Mouse (Mus musculus): Measurements from ENCODE around the gene Ppp2r5b. TPM values are rescaled to one million over a fixed set of nuclear protein-coding genes. Genes with fewer than 3 reads are reported as not detected.
A peak's percentile ranks its signal among the peaks of the same experiment; 100 is the strongest.

Ppp2r5b gene
- total RNA-seq, 2 experiments from 2014 or later, result 127 to 137 TPM

DNA sequence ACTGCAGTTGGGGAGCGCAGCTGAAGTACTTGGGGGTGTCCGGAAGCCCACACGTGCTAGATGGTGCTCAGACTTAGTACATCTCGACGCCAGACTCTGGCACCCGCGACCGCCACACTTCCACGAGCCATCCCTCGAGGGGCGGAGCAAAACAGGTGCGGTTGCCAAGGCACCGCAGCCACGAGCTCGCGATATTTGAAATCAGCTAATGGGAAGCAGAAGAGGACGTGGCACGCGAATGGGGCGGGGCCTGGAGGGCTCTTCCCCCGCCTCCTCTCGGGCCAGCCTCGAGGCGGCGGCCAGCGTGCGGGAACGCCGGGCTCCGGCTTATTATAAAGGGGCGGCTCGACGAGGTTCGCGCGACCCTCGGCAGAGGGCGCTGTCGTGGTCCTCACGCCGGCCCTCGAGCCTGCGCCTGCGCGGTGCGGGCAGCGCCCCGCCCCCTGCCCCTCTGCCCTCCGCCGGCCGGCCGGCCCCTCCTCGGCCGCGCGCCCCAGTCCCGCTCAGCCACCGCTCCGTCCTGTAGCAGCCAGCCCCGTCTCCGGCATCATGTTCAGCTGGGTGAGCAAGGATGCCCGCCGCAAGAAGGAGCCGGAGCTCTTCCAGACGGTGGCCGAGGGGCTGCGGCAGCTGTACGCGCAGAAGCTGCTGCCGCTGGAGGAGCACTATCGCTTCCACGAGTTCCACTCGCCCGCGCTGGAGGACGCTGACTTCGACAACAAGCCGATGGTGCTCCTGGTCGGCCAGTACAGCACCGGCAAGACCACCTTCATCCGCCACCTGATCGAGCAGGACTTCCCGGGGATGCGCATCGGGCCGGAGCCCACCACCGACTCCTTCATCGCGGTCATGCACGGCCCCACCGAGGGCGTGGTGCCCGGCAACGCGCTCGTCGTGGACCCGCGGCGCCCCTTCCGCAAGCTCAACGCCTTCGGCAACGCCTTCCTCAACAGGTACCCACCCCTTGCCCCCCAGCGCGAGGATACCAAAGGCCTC, 41.1 kb upstream of the Ppp2r5b start, which contains the start of gene Ehd1:
Gene Ehd1, plus strand, starts transcription at position 300 of the 996 bp plus-strand sequence.
- peak within 1 kb of the TSS; percentile 86 for H3K27ac ChIP-seq
- TF ChIP-seq CTCF (conservative IDR thresholded peaks at IDR 0.05), result peak; percentile 82
- DNase-seq (ENCODE audit: low spot score in 2 of 2), result peak; percentile 97
- peak within 1 kb of the TSS; percentile 93 for H3K4me3 ChIP-seq

DNA sequence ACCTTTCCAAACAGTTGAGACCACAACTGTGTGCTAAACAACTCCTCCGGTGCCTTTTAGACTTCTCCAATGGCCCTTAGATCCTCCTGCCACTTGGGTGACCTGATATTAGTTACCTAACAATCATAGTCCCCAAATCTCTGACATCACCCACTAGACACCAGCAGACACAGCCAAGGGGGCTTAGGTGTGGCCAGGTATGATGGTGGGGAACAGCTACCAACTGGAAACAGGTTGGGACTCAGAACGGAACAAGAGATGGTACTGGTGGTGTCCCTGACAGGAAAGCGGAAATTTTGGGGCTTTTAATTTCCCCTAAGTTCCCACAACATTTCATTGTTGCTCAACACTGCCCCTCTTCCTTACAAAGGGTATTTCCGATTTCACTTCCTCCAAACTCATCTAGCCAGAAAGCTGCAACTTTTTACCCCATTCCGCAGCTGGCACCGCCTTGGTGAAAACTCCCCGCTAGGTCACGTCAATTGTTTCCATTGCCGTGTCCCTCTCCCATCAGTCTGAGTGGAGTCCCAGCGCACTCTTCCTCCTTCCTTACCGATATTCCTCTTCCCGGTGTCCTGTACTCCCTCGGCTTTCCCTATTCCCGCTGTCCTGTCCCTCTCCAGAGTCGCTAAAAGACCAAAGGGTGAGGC, 40.2 kb upstream of the Ppp2r5b start:
- peak; percentile 39 for TF ChIP-seq CTCF (conservative IDR thresholded peaks at IDR 0.05)
- H3K27ac ChIP-seq, result peak overlapping the region; percentile 86

GRCm38 (mm10) chr19:6273998-6274608, 38.4 kb upstream of the Ppp2r5b start:
- no peak overlapping the region for H3K27ac ChIP-seq
- no peak for DNase-seq (ENCODE audit: low spot score in 2 of 2)

More for the DNA sequence above, 40.2 kb upstream of the Ppp2r5b start:
- no peak for DNase-seq (ENCODE audit: low spot score in 2 of 2)
- peak overlapping the region; percentile 93 for H3K4me3 ChIP-seq

GRCm38 (mm10) chr19:6273592-6273991, 37.9 kb upstream of the Ppp2r5b start:
- no peak for TF ChIP-seq CTCF (conservative IDR thresholded peaks at IDR 0.05)
- DNase-seq (ENCODE audit: low spot score in 2 of 2), result no peak
- no peak overlapping the region for H3K4me3 ChIP-seq
- peak overlapping the region; percentile 49 for H3K27ac ChIP-seq

More at GRCm38 (mm10) chr19:6273998-6274608, 38.4 kb upstream of the Ppp2r5b start:
- H3K4me3 ChIP-seq, result no peak overlapping the region
- no peak for TF ChIP-seq CTCF (conservative IDR thresholded peaks at IDR 0.05)

DNA sequence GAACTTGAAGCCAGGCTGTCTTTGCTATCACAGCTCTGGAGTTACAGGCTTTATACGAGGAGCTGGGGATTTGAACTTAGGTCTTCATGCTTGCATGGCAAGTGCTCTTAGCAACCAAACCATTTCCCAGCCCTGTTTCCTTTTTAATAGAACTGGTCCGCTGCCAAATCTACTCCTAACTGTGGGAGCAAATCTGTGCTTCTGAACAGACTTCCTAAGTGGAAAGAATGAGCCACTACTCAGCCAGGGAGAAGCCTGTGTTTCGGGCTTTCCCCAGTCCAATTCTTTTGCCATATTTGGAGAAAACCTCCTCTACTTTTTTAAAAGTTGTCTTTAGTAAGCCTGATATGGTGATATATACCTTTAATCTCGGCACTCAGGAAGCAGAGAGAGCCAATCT, 37.1 kb upstream of the Ppp2r5b start:
- Histone ChIP-seq H3K4me3 (no peak overlapping the region), H3K27ac (peak overlapping the region; percentile 49; the same call in 1 of the 2 replicates)
- TF ChIP-seq CTCF (conservative IDR thresholded peaks at IDR 0.05), result no peak
- DNase-seq (ENCODE audit: low spot score in 2 of 2), result peak; percentile 54 to 55

GRCm38 (mm10) chr19:6272053-6272452, 36.4 kb upstream of the Ppp2r5b start:
- H3K4me3 ChIP-seq, result no peak overlapping the region
- no peak for DNase-seq (ENCODE audit: low spot score in 2 of 2)
- H3K27ac ChIP-seq, result no peak overlapping the region
- no peak for TF ChIP-seq CTCF (conservative IDR thresholded peaks at IDR 0.05)

- DNase-seq (ENCODE audit: low spot score in 2 of 2), result no peak
- TF ChIP-seq CTCF (conservative IDR thresholded peaks at IDR 0.05), result no peak
- Histone ChIP-seq H3K4me3 (no peak overlapping the region), H3K27ac (no peak overlapping the region)
These were observed 35.5 kb upstream of the Ppp2r5b start for GRCm38 (mm10) chr19:6271206-6271605.

- no peak for TF ChIP-seq CTCF (conservative IDR thresholded peaks at IDR 0.05)
- H3K4me3 ChIP-seq, result no peak overlapping the region
- no peak for DNase-seq (ENCODE audit: low spot score in 2 of 2)
- H3K27ac ChIP-seq, result no peak overlapping the region
These were observed 35.0 kb upstream of the Ppp2r5b start for GRCm38 (mm10) chr19:6270661-6271060.

DNA sequence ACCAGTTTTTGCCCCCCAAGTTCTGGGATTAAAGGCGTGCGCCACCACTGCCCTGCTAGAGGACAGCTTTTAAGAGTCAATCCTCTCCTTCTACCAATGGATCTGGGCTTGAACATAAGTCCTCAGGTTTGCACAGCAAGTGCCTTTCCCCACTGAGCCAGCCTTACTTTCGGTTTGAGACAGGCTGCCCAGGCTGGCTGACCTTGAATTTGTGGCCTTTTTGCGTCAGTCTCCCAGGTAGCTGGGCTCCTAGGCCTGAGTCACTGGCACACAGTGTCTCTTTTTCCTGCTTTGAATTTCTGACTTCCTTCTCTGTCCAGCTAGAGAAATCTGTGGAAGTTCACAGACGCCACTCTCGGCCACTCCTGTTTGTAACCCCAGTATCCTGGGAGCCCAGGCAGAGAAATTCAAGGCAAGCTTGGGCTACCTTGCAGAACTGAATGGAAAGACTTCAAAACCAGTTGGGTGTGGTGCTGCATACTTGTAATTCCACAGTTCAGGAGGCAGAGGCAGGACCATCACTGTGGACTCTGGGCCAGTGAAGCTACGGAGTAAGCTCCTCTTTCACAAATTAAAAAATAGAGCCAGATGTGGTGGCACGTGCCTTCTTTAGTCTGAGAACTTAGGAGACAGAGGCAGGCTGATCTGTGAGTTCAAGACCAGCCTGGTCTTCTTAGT, 34.3 kb upstream of the Ppp2r5b start:
- H3K4me3 ChIP-seq, result no peak overlapping the region
- no peak for TF ChIP-seq CTCF (conservative IDR thresholded peaks at IDR 0.05)
- DNase-seq (ENCODE audit: low spot score in 2 of 2), result no peak
- no peak overlapping the region for H3K27ac ChIP-seq

GRCm38 (mm10) chr19:6268670-6269132, 33.0 kb upstream of the Ppp2r5b start:
- Histone ChIP-seq H3K27ac (no peak overlapping the region), H3K4me3 (no peak overlapping the region)
- no peak for DNase-seq (ENCODE audit: low spot score in 2 of 2)
- no peak for TF ChIP-seq CTCF (conservative IDR thresholded peaks at IDR 0.05)

DNA sequence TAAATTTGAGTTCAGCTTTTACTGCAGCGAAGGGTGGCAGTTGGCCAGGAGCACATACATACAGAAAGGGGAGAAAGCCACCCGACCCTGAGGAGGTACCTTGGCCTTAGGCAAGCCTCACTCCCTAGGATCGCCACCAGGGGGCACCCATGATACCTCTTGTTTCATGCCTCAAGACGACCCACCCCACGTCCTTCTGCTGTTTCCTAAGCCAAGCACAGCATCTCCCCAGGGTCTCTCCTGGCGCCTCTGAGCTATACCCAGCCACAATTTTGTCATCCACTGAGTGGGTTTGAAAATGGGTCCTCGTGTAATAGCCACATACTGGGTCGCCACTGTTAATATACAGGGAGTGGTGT, 32.5 kb upstream of the Ppp2r5b start:
- no peak overlapping the region for H3K4me3 ChIP-seq
- peak; percentile 80 to 88 for DNase-seq (ENCODE audit: low spot score in 2 of 2)
- TF ChIP-seq CTCF (conservative IDR thresholded peaks at IDR 0.05), result peak; percentile 97
- no peak overlapping the region for H3K27ac ChIP-seq

Measured in layer of hippocampus, adult 2 months (tissue).